Mouse (Mus musculus) frontal cortex, adult 2 months (tissue): Measurements from ENCODE around the gene Gramd1a. TPM values are rescaled to one million over a fixed set of nuclear protein-coding genes. Genes with fewer than 3 reads are reported as not detected.
A peak's percentile ranks its signal among the peaks of the same experiment; 100 is the strongest.

Experiments
- DNase-seq, 2 experiments: peaks; one replicate each; pipeline ENCODE4 v3.0.0; 2022; ENCODE audit warnings: low spot score in 1 of 2; ENCODE audit errors: extremely low spot score in 1 of 2
- polyA plus RNA-seq: library from polyadenylated mRNA; depleted of rRNA; stranded (reverse); fragments of >200 nt; gene quantifications from 2 replicates; pipeline ENCODE4 v1.2.3, GENCODE M21; 2012; rRNA removed

Gramd1a gene
- polyA plus RNA-seq, 1 experiment, result 174 TPM

DNA sequence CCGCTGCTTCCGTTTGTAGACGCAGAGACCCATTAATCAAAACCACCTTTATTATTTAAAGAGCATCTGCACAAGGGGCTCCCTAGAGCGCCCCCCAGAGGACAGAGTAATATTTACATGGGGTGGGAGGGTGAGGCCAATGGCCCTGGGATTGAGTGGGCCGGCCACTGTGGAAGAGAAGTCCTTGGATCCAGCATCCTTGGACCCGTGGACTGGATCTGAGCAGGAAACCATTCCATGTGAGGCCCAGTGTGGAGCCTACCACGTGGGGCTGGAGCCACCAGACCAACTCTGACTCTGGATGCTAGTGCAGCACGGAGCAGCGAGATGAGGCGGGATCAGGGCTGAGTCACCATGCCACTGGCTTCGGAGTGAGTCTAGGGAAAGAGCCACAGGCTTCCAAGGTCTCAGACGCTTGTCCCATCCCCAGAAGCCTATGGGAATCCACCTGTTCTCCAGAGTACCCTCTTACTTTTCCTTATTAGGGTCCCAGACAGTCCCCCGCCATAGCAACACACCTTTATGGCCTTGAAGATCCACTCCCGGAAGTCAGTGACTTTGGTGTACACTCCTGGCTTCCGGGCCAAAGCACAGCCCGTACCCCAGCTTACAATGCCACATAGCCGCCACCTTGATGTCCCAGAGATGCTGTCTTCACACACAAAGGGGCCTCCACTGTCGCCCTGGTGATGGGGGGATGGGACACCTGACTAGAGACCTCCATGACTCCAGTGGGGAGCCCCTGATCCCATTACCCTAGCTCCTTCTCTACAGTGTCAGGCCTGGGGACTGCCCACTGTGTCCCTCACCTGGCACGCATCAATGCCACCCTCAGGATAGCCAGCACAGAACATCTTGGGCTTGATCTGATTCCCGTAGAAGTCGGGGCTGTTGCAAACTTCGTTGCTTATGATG lies 56.7 kb downstream of the Gramd1a start:
- no peak for DNase-seq

DNA sequence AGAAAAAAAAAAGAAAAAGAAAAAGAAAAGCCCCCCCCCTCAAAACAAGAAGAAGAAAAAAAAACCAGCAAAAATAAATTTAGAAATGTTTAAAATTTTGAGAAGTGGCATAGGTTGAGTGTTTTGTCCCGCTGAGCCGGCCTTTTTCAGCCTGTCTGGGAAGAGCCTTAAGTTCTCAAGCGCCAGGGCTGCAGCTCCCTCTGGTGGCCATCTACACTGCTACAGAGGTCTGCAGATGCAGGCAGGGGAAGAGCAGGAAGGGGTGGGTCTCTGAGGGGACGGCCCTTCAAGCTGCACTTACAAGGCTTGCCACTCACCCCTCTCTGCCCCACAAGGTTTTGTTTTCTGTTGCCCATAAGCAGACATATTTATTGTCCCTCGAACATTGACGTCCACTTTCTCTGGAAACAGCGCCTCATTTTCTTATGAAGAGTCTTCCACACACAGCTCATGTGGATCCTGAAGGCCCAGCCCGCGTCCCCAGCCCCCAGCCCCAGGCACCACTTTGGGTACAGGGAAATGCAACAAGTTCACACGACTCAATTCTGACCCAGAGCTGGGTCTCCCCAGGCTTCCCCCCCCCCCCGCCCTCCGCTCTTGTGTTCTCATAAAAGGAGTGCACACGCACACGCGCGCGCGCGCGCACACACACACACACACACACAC lies 58.0 kb downstream of the Gramd1a start:
- peak; percentile 72 to 97 for DNase-seq

DNA sequence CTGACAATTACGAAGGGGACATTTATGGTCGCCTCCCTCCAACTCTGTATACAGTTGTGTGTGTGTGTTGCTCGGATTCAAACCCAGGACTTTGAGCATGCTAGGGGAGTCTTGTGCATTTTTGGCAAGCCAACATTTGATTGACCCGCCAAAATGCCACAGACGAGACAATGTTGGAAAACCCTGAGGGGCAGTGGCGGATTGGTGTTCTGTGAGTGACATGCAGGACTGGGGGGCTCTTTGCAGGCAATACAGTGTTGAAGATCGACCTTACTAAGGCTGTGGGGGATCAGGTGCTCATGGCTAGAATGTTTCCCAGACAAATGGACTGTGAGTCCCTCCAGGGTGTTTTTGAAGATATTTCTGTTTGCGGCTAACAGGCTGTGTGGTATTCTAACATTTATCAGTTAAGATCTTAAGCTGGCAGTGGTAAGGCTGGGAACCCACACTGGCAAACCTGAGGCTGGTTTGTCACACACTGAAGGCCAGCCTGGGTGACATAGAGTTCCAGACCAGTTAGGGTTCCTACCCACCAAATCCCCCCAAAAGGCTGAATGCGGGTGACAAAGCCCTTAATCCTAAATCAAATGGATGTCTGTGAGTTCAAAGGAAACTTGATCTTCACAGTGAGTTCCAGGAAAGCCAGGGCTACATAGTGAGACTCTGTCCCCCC lies 58.7 kb downstream of the Gramd1a start:
- DNase-seq, result no peak

DNA sequence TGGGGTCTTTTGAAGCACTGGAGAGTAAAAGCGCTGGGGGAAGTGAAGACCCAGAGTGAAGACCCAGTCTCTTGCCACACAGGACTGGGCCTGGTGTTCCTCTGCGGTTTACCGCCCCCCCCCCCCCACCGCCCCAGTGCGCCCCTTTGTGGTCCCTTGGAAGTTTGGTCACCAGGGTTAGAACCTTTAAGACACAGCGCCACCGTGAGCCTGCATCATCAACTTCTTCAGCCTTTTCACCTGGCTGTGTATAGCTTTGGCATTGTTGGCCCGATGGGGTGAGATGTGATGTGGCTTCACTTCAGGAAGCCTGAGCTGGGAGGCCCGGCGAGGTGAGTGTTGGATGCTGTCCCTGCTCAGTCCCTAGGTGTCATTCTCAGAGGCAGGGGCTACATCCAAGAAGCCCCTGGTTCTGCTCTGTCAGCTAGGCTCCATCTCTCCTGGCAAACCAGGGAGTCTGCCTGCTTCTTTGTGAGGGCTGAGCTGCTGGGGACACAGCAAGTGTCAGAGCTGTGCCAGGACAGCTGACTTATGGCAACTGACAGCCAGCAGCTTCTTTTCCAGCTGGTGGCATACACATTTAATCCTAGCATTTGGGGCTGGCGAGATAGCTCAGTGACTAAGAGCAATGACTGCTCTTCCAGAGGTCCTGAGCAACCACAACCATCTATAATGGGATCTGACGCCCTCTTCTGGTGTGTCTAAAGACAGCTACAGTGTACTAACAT lies 60.8 kb downstream of the Gramd1a start:
- no peak for DNase-seq

DNA sequence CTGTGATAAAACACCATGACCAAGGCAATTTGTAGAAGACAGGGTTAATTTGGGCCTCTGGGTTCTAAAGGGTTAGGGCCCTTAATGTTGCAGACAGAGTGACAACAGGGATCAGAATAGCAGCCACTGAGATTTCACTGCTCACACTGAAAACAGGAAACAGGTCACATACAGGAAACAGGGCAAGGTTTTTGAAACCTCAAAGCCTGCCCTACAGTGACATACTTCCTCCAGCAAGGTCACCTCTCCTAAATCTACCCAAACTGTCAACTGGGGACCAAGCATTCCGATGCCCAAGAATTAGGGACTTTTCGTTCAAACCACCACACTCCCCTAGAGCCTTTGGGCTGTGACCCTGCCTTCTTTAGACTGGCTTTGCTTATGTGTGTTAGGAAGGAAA lies 66.0 kb downstream of the Gramd1a start:
- DNase-seq, result no peak

DNA sequence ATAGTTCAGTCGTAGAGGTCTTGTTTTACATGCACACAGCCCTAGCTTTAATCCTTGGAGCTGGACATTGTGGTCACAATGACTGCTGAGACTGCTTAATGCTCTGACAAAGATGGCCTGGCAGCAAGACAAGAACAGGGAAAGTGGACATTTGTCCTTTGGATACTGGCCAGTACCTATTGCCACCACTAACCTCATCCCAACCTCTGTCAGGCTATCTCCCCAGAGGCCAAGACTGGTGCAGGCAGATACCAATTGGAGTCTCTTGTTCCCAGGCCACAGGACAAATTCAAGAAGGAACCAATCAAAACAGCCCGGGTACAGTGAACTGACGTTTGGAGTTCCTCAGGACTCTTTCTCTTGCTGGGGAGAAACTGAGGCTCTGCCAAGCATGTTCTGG lies 67.5 kb downstream of the Gramd1a start:
- no peak for DNase-seq

DNA sequence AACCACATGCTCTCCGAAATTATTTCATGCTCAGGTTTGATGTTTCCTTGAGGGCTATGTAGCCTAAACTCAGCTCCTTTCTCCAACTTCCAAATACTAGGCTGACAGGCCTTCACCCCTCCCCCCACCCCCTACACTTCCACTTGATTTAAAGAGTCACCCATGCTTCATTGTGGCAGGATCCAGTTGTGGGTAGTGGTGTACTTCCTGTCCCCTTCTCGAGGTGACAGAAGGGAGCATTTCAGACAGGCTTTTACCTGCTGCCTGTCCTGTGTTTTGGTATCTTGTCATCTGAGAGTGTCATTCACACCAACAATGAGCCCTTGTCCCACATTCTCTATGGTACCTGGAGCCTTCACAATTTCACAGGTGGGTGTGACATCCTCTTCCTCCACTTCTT lies 68.4 kb downstream of the Gramd1a start:
- DNase-seq, result no peak

DNA sequence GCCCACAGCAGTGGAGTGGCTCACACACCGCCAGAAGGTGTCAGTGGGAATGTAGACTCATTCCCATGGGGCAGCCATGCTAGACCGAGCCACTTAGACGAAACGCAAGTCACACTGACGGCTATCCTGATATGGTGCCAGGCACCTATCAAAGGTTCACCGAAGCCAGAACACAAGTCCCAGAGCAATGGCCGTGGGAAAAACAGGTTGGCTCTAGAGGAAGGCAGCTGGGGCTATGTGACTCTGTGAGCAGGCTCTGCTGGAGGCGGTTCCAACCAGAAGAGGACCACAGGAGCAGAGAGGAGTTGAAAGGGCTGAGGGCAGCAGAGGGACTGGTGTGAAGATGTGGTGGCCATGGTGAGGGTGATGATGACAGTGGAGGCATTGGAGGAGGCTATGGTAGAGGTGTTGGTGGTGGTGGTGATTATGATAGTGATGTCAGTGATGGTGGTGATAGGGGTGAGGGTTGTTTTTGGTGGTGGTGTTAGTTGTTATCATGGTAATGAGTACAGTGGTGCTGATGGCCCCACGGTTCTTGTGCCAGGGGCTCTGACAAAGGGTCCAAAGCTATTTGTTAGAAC lies 69.4 kb downstream of the Gramd1a start:
- DNase-seq, result no peak

DNA sequence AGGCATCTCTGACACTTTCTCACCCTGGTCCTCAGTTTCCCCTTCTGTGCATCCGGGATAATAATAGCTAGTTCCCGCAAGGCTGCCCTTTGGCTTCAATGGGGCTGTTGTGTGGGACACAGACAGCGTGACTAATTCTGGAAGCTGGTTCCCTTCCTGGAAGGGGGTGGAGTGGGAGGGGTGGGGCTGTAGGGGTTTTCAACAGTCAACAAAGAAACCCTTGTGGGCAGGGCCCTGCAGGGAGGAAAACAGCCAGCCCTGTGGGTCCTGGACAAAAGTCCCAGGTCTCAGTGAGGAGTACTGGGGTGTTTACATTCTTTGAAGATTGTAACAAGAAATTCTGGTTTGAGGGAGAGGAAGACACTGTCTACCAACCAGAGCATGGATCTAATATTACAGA lies 70.5 kb downstream of the Gramd1a start:
- DNase-seq, result peak; percentile 50 to 55

DNA sequence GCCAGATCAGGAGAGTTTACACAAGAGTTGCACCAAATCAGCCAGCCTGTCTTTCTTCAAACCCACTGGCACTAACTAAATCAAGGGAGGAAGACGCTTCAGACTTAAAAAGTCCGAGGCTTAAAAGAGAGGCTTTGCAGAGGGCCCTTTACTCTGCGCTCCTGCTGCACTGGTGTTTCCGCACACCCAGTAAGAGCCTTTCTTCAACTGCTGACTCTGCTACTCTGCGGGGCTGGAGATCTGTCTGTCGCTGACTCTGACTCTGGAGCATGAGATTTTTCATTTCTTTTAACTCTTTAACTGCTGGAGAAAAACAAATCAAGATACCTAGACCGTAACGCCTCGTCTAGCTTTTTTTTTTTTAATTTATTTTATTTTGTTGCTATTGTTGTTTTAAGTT lies 71.6 kb downstream of the Gramd1a start:
- DNase-seq, result no peak

DNA sequence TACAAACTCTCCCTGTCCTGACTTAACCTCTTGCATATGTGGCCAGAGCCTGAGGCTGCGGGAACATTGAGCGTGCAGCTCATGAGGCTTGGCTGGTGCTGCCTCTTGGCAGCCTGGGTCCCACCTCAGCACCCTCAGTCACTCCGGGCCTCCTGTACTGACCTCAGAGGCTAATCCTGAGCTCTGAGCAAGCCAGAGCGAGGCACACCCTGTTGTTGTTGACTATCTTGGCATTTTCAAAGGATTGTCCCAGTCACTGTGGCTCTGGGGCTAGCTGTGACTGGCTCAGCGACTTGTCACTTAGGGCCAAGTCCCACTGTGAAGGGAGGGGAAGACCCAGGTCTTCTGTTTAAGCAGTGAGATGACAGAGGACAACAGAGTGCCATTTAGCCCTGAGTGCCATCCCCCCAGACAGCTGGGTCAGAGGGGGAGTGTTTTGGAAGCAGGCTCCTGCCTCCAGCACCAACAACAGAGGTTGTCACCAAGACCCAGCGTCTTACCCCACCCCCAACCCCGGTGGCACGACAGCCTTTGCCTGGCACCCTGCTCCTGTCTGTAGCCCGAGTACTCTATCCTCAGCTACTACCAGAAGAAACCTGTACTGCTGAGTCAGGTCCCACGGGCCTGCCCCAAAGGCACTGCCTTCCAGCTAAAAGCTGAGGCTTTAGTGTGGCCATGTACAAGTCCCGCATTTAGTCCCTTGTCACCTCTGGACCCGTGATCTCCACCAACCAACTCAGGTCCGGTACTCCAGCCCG lies 72.7 kb downstream of the Gramd1a start:
- peak in 1 of 2 experiments; percentile 47 for DNase-seq

DNA sequence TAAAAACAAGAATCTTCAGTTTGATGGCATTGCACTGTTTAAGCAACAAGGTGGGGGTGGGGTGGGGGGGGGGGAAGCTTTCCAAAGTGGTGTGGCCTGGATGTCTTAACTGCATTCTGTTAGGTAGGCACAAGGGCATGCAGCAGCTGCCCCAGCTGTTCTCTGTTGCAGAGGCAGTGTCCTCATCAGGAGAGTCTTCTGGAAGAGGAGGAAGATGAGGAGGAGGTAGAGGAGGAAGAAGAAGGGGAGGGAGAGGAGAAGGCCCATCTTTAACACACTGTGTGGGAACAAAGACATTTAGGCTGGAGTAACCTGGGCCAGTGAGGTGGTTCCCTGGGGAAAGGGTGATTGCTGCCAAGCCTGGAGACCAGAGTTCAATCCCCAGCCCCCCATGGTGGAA lies 73.6 kb downstream of the Gramd1a start:
- no peak for DNase-seq

DNA sequence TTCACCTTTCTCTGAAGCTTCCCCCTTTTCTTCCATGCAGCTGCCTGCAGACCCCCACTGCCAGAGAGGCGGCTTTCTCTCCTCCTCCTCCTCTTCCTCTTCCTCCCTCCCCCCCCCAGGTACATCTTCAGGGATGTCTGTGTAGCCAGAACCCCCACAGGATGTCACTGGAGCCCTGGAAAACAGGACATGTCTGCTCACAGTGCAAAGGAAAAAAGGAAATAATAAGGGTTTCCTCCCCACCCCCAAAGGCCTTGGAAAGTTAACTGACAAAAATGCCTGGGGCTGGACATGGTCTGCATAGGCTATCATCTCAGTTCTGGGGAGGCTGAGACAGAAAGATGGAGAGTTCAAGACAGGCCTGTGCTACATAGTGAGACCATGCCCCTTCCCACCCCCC lies 74.6 kb downstream of the Gramd1a start:
- DNase-seq, result no peak

DNA sequence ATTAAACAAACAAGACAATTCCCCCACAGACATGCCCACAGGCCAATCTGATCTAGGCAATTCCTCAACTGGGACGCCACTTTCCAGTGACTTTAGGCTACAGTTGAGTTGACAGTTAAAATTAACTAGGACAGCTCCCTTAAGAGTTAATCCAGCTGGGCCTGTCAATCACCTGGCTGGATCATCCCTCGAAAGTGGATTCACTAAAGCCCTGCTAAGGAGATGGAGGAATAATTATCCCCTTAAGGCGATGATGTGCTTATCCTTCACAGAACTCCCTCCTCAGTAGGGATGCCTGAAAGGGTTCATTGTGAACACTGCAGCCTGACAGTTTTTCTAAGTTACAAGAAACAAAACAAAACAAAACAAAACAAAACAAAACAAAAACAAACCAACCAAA lies 75.1 kb downstream of the Gramd1a start:
- DNase-seq, result no peak

Other genes starting within 250 kb of the Gramd1a start
- 208 and 271 TPM in 2 replicates for gene Mag, start 241.0 kb downstream of the Gramd1a start, polyA plus RNA-seq
- not detected in 2 replicates for gene Hamp2, start 231.2 kb downstream of the Gramd1a start, polyA plus RNA-seq
- gene Hamp, start 211.9 kb downstream of the Gramd1a start, polyA plus RNA-seq, result not detected in 2 replicates
- gene Usf2, start 199.1 kb downstream of the Gramd1a start, polyA plus RNA-seq, result 194 and 251 TPM in 2 replicates
- 10.3 and 12.7 TPM in 2 replicates for gene Lsr, start 182.4 kb downstream of the Gramd1a start, polyA plus RNA-seq
- gene Fam187b, start 182.1 kb downstream of the Gramd1a start, polyA plus RNA-seq, result 0.21 and 0.26 TPM in 2 replicates
- gene Fxyd5, start 113.4 kb downstream of the Gramd1a start, polyA plus RNA-seq, result 37.6 and 40.5 TPM in 2 replicates
- 188 and 275 TPM in 2 replicates for gene Fxyd7, start 104.4 kb downstream of the Gramd1a start, polyA plus RNA-seq
- 127 and 169 TPM in 2 replicates for gene Fxyd1, start 98.7 kb downstream of the Gramd1a start, polyA plus RNA-seq
- 28.1 and 31.7 TPM in 2 replicates for gene Lgi4, start 96.6 kb downstream of the Gramd1a start, polyA plus RNA-seq
- 1.8 and 2.6 TPM in 2 replicates for gene Fxyd3, start 79.2 kb downstream of the Gramd1a start, polyA plus RNA-seq
- gene Hpn, start 40.6 kb downstream of the Gramd1a start, polyA plus RNA-seq, result 3.3 and 4.0 TPM in 2 replicates
- 627 and 752 TPM in 2 replicates for gene Scn1b, start 28.9 kb downstream of the Gramd1a start, polyA plus RNA-seq
- not detected in 2 replicates for gene Scgb2b2, start 134.6 kb upstream of the Gramd1a start, polyA plus RNA-seq
- gene Scgb1b2, start 135.9 kb upstream of the Gramd1a start, polyA plus RNA-seq, result not detected in 2 replicates
- not detected in 2 replicates for gene Scgb2b3, start 206.2 kb upstream of the Gramd1a start, polyA plus RNA-seq
- gene Scgb1b3, start 219.7 kb upstream of the Gramd1a start, polyA plus RNA-seq, result not detected in 2 replicates